Mouse (Mus musculus): ENCODE data around the gene Glud1. TPM values are rescaled to one million over a fixed set of nuclear protein-coding genes. Genes with fewer than 3 reads are reported as not detected.
A peak's percentile ranks its signal among the peaks of the same experiment; 100 is the strongest.
"Not testable (repeated sequence)": the region's sequence is repeated elsewhere in the genome, so short reads cannot be mapped to it uniquely, and the experiment has no call there.

Glud1 gene
- total RNA-seq, 2 experiments from 2014 or later: 34.3 to 38.5 TPM

- no peak for ATAC-seq (replicated peaks; ENCODE audit: low FRiP score, low TSS enrichment, poor library complexity, severe bottlenecking)
Observed at GRCm38 (mm10) chr14:34309907-34310233, 657 bp upstream of the Glud1 start.

- peak; percentile 66 for ATAC-seq (replicated peaks; ENCODE audit: low FRiP score, low TSS enrichment, poor library complexity, severe bottlenecking)
Observed at GRCm38 (mm10) chr14:34311021-34311631, 599 bp downstream of the Glud1 start.

DNA sequence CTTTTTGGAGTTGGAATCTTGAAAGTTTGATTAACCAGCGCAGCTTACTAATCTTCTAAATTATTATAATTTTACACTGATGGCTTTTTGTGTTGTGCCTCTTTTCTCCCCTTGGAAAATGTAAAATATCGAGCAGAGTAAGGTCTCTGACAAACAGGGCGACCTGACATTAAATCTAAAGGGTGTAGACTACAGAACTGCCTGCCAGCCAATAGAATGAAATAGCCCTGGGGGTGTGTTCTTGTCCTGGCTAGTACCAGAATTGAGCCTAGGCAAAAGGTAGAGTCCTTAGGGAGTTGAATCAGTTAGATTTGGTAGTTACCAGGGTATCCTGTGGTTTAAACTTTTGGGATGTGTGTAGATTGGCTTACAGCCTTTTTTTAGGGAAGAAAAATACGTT is 1.2 kb downstream of the Glud1 start:
- no peak for ATAC-seq (replicated peaks; ENCODE audit: low FRiP score, low TSS enrichment, poor library complexity, severe bottlenecking)

GRCm38 (mm10) chr14:34312339-34313048 is 2.0 kb downstream of the Glud1 start:
- ATAC-seq (replicated peaks; ENCODE audit: low FRiP score, low TSS enrichment, poor library complexity, severe bottlenecking): no peak

GRCm38 (mm10) chr14:34313612-34314011 is 3.1 kb downstream of the Glud1 start:
- ATAC-seq (replicated peaks; ENCODE audit: low FRiP score, low TSS enrichment, poor library complexity, severe bottlenecking): no peak

DNA sequence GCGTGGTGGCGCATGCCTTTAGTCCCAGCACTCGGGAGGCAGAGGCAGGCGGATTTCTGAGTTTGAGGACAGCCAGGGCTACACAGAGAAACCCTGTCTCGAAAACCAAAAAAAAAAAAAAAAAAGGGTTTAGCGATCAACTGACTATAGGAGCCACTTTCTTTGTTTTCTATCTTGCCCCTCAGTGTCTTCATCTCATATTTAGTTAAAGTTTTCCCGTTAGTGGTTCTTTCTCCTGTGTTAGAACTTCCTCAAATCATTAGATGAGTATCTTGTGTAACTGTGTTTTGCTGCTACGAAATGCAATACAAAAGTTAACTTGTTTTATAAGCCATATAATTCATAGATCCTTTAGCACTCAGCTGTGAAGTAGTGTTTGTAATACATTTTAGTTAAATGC is 3.9 kb downstream of the Glud1 start:
- not testable (repeated sequence) for ATAC-seq (replicated peaks; ENCODE audit: low FRiP score, low TSS enrichment, poor library complexity, severe bottlenecking)

DNA sequence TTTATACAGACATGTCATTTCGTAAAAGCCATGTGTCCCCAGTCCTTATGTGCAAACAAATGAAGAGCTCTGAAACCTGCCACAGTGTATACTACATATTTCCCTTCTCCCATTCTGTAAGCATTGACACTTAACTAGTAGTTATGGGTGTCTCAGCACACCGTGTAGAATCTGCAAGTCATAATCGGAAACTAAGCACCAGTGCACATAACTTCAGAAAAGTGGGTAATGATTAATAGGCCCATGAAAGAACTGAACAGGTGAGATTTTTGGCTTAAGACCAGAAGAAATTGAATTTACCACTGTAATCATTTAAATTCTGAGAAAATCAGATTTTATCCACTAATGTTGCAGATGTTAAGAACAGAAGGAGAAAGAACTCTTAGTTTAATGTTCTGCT is 4.3 kb downstream of the Glud1 start:
- no peak for ATAC-seq (replicated peaks; ENCODE audit: low FRiP score, low TSS enrichment, poor library complexity, severe bottlenecking)

GRCm38 (mm10) chr14:34316346-34316745 is 5.8 kb downstream of the Glud1 start:
- ATAC-seq (replicated peaks; ENCODE audit: low FRiP score, low TSS enrichment, poor library complexity, severe bottlenecking): no peak

- ATAC-seq (replicated peaks; ENCODE audit: low FRiP score, low TSS enrichment, poor library complexity, severe bottlenecking): no peak
Observed at GRCm38 (mm10) chr14:34317431-34317830, 6.9 kb downstream of the Glud1 start.

GRCm38 (mm10) chr14:34318113-34318512 is 7.6 kb downstream of the Glud1 start:
- ATAC-seq (replicated peaks; ENCODE audit: low FRiP score, low TSS enrichment, poor library complexity, severe bottlenecking): no peak

DNA sequence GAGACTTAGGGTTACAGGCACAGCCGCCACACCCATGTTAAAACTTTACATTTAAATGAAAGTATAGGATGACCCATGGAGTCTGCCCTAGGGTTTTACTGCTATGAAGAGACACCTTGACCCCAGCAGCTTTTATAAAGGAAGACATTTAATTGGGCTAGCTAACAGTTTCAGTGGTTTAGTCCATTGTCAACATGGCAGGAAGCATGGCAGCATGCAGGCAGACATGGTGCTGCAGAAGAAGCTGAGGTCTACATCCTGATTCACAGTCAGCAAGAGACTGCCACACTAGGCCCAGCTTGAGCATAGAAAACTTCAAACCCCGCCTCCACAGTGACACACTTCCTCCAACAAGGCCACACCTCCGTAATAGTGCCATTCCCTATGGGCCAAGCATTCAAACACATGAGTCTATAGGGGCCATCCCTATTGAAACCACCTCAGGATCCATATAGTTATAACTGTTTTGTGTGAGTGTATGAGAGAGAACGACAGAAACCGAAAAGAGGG is 13.1 kb downstream of the Glud1 start:
- ATAC-seq (replicated peaks; ENCODE audit: low FRiP score, low TSS enrichment, poor library complexity, severe bottlenecking): no peak

DNA sequence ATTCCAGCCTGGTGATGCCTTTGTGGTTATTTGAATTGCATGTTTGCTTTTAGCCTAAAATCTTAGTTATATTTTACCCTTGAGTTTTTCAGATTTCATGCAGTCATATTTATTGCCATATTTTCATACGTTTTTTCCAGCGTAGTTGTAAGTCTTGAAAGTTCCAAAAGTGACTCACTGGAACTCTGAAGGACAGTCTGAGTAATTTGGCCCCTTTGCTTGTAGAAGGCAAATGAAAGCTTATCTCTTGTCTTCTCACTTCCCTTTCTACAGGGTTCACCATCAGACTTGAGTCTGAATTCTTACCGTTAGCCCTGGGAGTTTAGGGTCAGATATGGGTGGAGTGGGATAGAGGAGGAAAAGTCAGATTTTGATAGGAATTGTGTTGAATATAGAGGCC is 16.1 kb downstream of the Glud1 start:
- no peak for ATAC-seq (replicated peaks; ENCODE audit: low FRiP score, low TSS enrichment, poor library complexity, severe bottlenecking)

GRCm38 (mm10) chr14:34327618-34328017 is 17.1 kb downstream of the Glud1 start:
- peak; percentile 50 for ATAC-seq (replicated peaks; ENCODE audit: low FRiP score, low TSS enrichment, poor library complexity, severe bottlenecking)

DNA sequence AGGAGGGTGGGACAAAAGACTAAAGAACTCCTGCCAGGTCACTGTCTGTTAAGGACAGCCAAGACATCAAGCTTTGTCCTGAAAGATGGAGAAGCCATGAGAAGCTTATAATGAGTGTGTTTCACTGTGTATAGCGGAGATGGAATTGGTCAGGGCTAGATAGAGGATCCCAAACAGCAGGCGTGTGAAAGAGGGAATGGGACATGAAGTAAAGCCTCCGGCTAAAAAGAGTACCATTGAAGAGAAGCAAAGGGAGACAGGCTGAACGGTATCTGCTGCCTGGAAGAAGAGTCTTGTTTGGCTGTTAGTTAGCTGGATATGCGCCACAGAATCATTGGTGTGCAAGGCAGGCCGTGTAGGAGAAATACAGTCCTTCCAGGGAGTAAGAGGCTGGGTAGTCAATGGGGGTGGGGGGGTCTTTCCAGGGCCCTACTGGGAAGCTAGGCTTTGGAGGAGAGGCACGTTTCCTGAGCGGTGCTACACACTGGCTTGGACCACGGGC is 20.2 kb downstream of the Glud1 start:
- no peak for ATAC-seq (replicated peaks; ENCODE audit: low FRiP score, low TSS enrichment, poor library complexity, severe bottlenecking)

DNA sequence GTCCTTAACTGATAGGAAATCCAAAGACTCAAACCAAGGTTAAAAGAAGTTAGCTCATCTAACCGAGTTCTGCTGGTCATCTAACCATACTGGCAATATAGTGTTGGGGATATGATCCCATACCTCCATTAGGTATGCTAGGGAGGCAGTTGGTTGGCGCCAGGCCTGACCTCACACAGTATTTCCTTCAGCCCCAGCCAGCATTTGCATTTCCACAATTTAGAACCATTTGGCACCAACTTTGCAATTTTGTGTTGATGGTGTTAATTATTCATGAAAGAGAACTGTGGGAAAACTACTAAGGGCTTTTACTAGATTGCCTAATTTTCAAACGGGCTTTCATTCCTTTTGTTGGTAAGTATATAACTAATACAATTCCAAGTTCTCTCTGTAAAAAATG is 21.4 kb downstream of the Glud1 start:
- ATAC-seq (replicated peaks; ENCODE audit: low FRiP score, low TSS enrichment, poor library complexity, severe bottlenecking): no peak

GRCm38 (mm10) chr14:34332476-34332875 is 21.9 kb downstream of the Glud1 start:
- no peak for ATAC-seq (replicated peaks; ENCODE audit: low FRiP score, low TSS enrichment, poor library complexity, severe bottlenecking)

DNA sequence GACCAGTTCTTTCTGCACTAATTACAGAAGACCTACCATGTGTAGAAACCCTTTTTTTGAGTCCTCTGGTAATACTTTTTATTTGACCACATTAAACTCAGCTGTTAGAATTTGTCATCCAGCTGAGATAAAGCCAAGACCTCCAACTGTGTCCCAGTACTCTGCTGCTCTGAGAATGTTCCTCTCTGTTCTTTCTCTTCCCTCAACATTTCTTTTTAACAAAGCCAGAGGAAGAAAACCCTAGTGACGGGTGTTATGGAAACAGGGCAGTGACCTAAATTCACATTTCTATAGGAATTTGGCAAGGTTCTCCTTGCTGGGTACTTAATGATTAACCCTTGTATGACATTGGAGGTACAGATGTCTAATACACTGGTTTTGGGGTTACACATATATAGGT is 28.9 kb downstream of the Glud1 start:
- ATAC-seq (replicated peaks; ENCODE audit: low FRiP score, low TSS enrichment, poor library complexity, severe bottlenecking): no peak

- peak; percentile 18; the same call in 1 of the 2 replicates for ATAC-seq (replicated peaks; ENCODE audit: low FRiP score, low TSS enrichment, poor library complexity, severe bottlenecking)
Observed at GRCm38 (mm10) chr14:34341993-34342392, 31.5 kb downstream of the Glud1 start.

DNA sequence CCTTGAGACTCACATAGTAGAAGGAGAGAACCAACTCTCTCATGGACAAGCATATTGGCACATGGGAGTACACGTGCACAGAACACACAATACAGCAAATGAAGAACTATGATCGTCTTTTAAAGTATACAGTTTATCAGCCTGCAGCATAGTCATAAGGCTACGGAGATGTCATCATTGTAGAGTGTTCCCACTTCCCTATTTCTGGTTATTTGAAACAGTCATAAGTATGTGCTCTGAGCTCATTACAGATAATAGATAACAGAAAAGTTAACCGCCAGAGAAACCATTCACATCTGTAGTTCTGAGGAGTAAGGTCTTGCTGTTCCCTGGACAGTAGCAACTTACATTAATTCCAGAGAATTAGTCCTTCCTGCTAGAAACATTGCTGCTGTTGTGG is 32.6 kb downstream of the Glud1 start:
- ATAC-seq (replicated peaks; ENCODE audit: low FRiP score, low TSS enrichment, poor library complexity, severe bottlenecking): no peak

DNA sequence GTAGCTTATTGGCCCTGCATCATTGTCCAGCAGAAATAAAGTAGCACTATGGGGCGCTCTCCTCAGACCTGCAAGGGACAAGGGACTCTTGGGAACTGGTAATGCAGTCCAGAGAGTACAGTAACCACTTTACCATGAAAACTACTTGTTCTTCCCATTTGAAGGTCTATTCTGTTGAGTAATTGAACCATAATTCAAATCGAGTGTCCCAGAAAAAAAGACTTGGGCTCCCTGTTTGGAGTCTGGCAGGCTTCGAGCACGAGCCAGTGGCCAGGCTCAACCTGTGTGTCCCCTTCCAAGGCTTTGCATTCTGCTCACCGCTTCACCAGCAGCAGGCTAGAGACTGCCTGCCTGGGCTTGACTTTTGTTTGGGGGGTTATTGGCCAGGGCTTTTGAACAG is 33.8 kb downstream of the Glud1 start:
- no peak for ATAC-seq (replicated peaks; ENCODE audit: low FRiP score, low TSS enrichment, poor library complexity, severe bottlenecking)
